Mouse (Mus musculus) bone marrow, adult 2 months (tissue): Measurements from ENCODE around the gene Tbc1d4.

ENCODE experiments used
- CTCF ChIP-seq: fragments of 200-500 bp; IDR thresholded peaks from 2 replicates; pipeline ENCODE4 v1.5.1; 2011; ENCODE audit warnings: low read length, control low read depth; ENCODE audit not compliant: control insufficient read depth, insufficient read depth
- POLR2A ChIP-seq: fragments of 200-500 bp; IDR thresholded peaks from 2 replicates; pipeline ENCODE4 v1.6.1; 2011; ENCODE audit warnings: low read depth, mild to moderate bottlenecking, control low read depth, low read length, borderline replicate concordance; ENCODE audit not compliant: control insufficient read depth

DNA sequence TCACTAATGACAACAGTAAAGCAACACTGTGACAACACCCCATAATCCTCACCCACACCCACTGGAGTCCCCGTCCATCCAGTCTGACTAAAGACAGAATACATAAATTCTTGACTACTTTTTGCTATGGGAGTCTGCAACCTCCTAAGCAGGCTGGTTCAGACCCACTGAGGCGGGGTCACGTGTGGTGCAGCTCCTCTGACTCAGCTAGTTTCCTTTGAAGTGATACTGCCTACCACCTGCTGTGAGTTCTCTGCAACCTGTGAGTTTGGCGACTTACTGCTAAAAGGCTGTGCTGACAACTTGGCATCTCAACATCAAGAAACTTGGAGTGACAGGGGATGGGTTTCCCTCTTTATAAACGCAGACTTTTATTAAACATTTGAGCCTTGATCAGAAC, 163.8 kb downstream of the Tbc1d4 start:
- TF ChIP-seq CTCF (no peak), POLR2A (no peak)
